In genomic region chr15:36920886-36921285, GRCm38 (mm10) we compare ENCODE assay signal across 16 mouse cellular contexts.
DNase-seq lines count a peak whose midpoint lies in the region; ATAC-seq lines count a peak whose summit lies in the region.
"Had no signal": no experiment of that assay in that cellular context is flagged by ENCODE, and none has a peak within 500 bp of the region (broad histone marks: within the 10 kb centered on the region; RNA-seq: fewer than 3 reads in every experiment).

No protein-coding gene starts in this region.

- no peak for ATAC-seq in activated CD4-positive, CD25-positive, alpha-beta regulatory T cell, adult 4 months
- ATAC-seq: intestine, postnatal 0 days; Patski had no signal

- intact Hi-C loops in left cerebral cortex, postnatal 36 days (cut with DNase I) = no loop called here

- DNase-seq in adrenal gland, adult 2 months = peak; percentile 64
- DNase-seq in adrenal gland, postnatal 4 days (ENCODE audit: low spot score in 2 of 2) = no peak
- DNase-seq in 3T3-L1 (ENCODE audit: low read depth, low spot score) (peak; percentile 64), NIH3T3 (ENCODE audit: low read depth) (peak; percentile 39)
- no peak for DNase-seq in left cerebral cortex, postnatal 36 days (ENCODE audit: low spot score in 2 of 2)
- DNase-seq: cerebellum, adult 18-20 months; cerebellum, adult 9-10 months; cerebellum, postnatal 14 days; forebrain, postnatal 0 days; gastrocnemius, adult 2 months; gastrocnemius, postnatal 14 days; heart, adult 11 months; kidney, adult 2 months had no signal

Comparison
In these comparisons a context has a peak if more than half of its experiments do, and no peak if none do; other contexts are left out.
1. DNase-seq: peak in adrenal gland, adult 2 months (single experiment), 3T3-L1 (single experiment) and NIH3T3 (single experiment); none in adrenal gland, postnatal 4 days (0 of 2) and left cerebral cortex, postnatal 36 days (0 of 2).